Mouse (Mus musculus): ENCODE measurements around the gene Slc7a4.
"Not testable (repeated sequence)": the region's sequence is repeated elsewhere in the genome, so short reads cannot be mapped to it uniquely, and the experiment has no call there.

Slc7a4 gene

DNA sequence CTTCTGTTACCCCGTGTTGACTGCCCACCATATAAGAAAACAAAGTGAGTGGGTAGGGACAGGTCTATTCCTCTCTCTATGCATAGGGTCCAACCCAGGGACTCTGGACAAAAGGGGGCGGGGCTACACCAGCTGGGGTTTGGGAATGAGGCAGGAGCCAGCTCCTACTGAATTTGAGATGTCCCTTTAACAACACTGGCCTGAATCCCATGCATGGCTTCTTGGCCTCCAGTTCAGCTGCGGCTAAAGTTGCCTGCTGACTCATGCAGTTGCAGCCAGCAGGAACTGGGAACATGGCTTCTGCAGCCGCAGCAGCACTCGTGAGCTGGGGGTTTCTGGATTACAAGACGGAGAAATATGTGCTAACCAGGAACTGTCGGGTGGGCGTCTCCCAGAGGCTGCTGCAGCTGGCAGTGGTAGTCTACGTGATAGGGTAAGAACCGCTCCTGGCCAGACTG, 21.2 kb downstream of the Slc7a4 start, which contains the start of gene P2rx6:
TSS of gene P2rx6 (plus strand) at position 135 of the 458 bp plus-strand sequence.
- peak in 1 of 2 experiments; percentile 20 for DNase-seq

DNA sequence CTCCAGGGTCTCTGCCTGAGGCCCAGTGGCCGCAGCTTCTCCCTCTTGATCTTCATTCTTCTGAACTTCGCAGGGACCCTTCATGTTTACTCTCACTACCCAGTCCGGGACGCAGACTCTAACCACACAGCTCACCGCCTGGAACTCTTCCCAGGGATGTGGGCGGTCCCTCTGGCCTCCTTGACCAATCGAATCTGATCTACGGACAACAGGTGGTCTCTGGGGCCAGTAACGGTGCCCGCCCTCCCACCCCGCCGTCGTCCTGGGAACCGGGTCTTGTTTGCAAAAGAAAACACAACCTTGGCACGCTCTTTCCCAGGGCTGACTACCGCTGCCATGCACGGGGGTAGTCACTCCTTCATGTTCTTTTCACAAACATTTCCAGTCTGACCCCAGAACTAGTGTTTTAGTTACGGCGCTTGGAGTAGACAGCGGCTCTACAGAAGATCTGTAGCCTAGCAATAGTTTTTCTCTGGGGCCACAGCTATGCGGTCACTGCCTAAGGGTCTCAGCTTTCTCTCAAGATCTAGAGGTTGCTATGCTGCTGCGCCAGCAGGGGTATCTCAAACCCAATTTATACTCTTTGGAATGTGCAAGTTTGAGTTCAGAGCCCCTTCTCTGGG, 21.8 kb downstream of the Slc7a4 start, which contains the start of gene Lrrc74b:
TSS of gene Lrrc74b (minus strand) at position 120 of the 623 bp plus-strand sequence.
- DNase-seq, result peak in 1 of 2 experiments; percentile 47

DNA sequence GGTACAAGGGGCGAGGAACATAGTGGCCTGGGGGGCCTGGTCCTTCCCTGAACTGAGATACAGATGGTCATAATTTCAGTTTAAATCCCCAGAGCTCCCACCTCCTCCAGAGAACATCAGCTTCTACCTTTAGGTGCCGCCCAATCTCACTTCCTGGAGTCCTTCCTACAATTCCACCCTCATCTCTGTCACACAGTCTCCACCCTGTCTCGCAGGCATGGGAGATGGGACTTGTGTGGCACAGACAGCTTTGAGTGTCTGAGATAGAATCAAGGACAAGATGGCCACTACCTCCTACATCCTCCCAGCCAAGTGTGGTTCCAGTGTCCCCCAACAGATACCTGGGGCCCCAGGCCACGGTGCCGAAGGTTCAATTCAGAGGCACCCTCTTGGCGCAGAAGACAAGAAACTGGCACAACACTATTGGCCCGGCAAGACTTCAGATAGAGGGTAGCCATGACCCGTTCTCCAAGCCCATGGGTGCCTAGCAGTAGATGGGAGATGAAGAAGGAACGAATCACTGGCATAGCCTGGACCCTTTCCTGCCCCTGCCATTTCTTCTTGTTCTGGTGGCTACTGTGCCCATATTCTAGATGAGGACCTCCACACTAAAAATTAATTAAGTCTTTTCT, 23.5 kb downstream of the Slc7a4 start:
- DNase-seq, result no peak

DNA sequence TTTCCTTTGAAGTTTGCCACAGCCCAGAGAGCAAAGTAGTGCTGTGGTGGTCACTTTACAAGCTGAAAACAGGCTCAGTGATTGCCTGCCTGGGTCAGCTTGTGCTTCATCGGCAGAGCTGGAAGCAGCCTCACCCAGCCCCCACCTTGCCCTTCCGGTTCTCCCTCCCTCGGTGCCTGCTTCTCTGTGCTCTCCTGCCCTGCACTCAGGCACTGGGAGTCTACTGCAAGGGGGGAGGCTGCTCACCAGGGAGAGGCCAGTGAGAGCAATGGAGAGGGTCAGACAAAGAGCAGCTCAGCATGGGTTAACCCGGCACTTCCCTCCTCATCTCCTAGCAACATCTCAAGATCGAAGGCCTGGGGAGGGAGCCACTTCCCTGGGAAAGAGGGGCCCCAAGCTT, 24.2 kb downstream of the Slc7a4 start:
- DNase-seq, result no peak

DNA sequence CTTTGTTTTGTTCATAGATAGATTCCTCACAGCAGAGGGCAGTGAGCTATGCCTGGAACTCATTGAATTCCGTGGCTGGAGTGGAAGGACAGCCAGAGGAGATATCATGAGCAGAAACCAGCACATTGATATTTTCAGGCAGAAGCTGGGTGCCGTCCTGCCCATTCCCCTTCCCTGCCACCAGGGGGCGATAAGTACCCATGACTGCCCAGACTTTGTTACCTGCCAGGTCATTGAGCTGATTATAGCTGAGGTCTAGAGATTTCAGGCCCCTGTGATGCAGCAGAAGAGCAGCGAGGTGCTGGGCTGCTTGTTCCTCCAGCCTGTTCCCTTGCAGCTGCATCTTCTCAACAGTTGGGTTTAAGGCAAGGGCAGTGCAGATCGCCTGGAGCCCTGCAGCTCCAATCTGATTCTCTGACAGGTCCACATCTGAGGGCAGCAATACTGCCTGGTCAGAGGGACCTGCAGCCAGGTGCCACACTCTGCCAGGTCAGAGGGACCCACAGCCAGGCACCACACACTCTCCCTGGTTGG, 25.0 kb downstream of the Slc7a4 start:
- DNase-seq, result peak; percentile 82 to 83

DNA sequence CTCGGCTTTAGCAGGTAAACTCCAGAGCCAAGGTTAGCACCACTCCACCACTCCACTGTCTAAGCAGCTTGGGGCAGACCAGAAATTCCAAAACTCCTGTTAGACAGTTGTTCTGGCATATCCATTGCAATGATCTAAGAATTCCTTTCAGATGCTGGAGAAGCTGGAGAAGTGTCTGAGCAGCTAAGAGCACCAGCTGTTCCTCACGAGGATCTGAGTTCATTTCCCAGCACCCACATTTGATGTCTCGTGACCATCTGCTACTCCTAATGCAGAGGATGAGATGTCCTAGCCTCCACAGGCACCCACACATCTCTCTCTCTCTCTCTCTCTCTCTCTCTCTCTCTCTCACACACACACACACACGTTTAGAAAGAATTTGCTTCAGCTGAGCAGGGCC, 26.1 kb downstream of the Slc7a4 start:
- DNase-seq, result no peak

DNA sequence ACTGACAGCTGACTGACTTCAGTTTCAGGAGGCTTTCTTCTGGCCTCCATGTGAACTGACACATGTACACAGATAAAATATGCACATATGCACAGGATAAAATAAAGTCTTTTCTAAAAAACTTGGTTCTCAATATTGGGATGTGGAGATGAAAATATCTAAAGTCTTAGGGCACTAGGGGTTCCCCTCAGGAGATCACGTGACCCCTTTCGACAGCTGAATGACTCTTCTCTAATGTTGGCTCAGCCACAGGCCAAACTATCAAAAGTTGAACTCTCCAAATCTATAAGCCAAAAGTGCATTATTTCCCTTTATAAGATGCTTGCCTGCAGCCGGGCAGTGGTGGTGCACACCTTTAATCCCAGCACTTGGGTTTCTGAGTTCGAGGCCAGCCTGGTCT, 26.8 kb downstream of the Slc7a4 start:
- no peak for DNase-seq

DNA sequence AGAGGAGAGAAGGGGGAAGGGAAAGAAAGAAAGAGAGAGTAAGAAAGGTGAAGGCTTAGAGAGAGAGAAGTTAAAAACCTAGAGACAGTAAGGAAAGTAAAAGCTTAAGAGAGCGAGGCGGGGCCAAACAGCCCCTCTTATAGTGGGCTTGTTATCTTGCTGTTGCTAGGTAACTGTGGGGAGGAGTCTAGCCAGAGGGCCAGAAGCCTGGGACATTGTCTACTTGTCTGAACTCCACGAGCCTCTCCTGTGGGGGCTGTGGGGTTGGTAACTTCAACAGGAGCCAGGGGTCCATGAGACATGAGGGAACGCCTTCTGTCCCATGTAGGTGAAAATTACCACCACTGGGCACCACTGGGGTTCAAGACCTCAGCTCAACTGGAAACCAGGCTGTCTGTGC, 28.3 kb downstream of the Slc7a4 start:
- not testable (repeated sequence) for DNase-seq

DNA sequence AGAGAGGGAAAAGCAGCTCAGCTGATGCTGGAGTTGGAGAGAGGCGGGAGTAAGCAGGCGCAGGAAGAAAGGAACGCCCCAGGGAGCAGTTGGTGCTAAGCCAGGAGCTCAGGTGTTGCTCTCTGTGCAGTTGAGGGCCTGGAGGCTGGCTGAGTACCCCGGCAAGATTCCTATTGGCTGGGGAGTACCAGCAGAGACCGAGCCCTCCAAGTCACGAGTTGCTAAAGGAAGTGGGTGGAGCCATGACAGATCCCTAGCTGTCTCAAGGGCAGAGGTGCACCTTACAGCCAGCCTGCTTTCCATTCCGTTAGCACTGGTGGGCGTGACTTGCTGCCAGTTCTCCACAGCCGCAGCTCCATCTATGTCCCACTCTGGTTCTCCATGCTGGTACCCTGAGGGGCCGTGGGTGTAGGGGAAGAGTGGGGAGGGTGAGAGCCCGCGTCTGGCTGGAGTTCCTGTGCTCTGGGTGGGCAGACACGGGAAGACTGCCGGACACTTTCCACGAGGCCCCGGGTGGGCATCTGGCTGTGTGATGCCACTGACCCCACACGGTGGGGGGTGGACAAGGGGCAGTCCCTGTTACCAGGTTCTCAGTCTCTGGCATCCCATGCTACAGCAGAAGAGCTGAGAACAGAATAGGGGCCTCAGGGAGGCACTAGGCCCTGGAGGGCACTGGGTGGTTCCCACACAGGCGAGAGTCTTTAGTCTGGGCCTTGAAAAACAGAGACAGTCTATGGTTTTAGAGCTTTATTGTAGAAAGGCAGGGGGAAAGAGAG, 28.9 kb downstream of the Slc7a4 start:
- DNase-seq, result peak in 1 of 2 experiments; percentile 27

DNA sequence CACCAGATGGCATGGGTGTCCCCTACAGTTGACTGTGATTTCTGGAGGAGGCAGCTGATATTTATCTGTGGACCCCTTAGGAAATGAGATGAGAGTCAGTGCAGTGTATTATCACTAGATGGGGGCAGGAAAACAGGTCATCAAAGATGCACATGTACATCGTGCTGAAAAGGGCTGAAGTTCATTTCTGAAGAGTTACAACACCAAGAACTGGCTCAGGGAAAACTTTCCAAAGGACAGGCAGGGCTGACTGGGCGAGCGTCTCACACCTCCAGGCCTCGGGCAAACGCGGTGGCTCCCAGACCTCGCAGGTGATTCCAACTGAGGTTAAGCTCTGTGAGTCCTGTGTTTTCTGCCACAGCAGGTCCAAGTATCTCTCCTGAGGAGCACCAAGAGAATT, 30.2 kb downstream of the Slc7a4 start:
- no peak for DNase-seq

DNA sequence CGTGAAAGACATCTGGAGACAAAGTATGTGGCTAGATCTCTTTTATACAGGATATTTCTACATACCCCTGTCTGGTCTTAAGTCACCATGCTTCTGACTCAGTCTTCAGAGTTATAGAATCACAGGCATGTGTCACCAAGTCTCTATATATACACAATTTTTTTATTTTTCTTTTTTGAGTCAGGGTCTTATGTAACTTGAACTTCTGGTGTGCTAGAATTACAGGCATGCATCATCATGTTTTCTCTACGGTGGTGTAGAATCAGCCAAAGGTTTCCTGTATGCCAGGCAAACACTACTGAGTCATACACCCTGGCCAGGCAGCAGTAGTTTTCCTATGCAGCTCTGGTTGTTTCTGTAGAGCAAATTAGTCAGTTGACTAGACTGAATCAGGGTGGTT, 40.4 kb downstream of the Slc7a4 start:
- DNase-seq, result no peak

DNA sequence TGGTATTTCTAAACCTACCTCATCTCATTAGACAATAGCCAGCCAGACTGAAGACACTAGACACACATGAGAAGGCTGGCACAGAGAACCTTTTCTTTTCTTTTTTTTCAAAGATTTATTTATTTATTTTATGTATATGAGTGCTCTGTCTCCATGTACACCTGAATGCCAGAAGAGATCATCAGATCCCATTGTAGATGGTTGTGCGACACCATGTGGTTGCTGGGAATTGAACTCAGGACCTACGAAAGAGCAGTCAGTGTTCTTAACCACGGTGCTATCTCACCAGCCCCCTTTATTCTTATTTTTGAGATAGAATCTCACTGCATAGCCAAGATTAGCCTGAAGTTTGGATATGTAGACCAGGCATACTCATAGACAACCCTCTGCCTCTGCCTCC, 46.4 kb downstream of the Slc7a4 start:
- peak in 1 of 2 experiments; percentile 57 for DNase-seq

DNA sequence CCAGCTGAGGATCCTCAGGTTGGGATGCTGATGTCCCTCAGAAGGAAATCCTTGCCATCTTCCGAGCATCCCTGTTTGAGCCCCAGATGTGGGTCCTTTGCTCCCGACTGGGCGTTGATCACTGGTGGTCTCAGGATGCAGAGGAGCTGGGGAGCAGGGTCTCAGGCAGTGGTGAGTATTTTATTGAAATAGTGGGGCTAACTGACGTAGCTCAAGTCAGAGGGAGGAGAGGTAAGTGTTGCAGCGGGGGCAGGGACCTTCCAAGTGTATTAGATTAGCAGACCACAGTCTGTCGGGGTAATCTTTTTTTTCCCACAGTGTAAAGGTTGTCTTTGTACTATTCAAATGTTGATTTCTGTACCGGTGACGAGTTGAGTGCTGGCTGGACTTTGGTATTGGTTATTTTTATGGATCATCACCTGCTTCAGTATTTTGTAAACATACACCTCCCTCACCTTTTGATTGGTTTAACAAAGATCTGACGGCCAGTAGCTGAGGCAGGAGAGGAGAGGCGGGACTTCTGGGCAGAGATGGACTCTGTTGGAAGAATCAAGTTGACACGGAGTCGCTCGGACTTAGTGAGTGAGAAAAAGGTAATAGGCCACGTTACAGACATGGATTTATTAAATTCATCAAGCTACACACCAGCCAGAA, 50.2 kb downstream of the Slc7a4 start:
- DNase-seq, result no peak

DNA sequence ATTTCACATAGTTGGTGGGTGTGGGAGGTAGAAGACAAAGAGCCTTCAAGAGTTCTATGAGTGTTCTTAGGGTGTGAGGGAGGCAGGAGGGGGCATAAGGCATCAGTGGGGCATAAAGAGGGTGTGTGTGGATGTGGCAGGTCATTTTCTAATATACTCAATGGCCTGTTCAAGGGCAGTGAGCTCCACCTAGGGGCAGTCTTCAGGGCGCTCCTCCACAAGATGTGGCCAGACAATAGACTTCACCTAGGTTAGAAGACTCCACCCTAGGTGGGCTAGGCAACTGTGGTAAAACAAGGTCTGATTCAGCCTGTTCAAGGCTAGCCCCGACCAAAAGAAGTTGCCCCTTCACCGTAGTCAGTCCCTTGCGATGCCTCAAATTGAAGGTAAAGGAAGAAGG, 50.7 kb downstream of the Slc7a4 start:
- DNase-seq, result peak; percentile 37 to 63

DNA sequence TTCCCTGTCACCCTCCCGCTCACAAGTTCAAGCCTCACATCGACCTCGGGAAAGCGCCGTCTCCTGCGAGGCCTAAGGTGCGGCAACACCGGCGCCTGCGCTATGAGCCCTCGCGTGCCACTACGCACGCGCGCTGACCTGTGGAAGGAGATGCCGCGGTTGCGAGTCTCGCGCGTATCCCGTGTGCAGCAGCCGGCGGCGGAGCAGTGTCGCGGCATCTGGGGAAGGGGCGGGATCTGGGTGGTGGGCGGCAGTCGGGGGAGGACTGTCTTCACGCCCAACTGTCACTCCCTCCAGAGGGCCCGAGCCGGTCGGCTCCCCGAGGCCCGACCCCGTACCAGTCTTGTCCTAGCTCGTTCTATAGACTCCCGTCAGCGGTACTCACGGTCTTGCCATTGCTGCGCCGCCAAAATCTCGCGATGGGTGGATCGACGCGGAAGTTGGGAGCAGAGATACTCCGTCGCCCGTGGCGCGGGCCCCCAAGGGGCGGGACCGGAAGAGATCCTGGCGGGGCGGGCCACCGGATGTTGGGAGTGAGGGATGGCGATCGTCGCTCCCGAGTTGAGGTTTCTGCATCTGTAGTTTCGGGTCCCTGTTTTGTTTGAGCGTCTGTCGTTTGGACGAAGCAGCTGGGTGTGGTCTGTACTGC, 52.2 kb downstream of the Slc7a4 start, which contains the start of gene Thap7:
TSS of gene Thap7 (minus strand) at position 497 of the 649 bp plus-strand sequence.
- peak; percentile 97 to 98 for DNase-seq

DNA sequence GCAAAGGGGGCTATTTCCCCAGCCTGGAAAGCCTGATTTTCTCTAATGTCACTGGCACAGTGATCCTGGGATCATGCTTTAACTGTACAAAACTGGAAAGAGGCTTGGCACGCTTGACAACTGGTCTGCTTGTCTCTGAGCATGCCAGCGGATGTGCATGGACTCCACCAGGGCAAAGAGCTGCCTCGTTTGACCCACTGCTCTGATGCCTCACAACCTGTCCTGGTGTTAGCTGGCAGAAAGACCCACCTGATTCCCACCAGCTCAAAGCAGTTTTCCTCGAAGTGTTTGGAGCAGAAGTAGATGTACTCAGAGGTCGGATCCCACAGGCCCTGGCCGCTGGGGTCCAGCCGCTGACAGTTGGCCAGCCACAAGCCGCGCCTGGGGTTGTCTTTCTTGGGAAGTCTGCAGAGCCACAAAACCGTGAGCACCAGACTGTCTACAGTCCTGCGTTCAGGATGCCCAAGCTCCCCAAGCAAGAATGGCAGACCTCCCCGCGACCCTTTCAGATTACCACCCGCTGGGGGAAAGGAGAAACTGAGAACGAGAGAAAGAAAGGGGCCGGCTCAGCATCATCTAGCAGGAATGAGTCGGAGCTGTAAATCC, 52.9 kb downstream of the Slc7a4 start:
- peak in 1 of 2 experiments; percentile 52 for DNase-seq

DNA sequence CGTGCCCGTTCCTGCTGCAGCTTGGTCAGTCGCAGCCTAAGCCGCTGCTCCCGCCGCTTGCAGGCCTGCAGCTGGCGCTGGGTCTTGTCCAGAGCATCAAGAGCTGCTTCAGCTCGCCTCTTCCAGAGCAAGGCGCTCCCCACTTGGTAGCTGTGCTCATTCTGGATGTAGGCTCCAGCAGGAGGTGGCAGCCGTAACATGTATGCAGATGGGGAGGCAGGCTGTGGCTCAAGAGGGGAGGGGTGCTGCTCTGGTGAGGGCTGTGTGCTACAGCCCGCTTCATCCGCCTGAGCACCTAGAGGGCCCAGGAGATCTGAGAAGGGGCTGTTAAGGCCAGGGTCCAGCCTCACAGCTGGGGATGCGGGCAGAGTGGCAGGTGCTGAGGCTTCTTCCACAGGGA, 54.7 kb downstream of the Slc7a4 start:
- DNase-seq, result no peak

DNA sequence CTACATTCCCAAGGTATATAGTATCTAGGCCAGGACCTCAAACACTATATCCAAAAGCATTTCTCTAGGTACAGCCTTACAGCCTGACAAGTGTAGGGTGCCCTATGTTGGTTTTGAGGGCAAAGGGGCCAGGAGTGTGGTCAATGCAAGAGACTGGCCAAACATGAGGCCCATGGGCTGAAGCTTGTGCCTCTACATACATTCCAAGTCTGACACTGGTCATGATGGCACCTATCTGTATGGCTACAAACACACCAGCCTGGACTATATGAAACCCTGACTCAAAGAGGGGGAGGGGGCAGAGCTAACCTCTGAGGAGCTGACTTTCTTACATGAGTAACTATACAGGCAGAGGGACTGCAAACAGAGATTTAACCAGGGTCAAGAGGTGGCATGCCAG, 55.4 kb downstream of the Slc7a4 start:
- no peak for DNase-seq

DNA sequence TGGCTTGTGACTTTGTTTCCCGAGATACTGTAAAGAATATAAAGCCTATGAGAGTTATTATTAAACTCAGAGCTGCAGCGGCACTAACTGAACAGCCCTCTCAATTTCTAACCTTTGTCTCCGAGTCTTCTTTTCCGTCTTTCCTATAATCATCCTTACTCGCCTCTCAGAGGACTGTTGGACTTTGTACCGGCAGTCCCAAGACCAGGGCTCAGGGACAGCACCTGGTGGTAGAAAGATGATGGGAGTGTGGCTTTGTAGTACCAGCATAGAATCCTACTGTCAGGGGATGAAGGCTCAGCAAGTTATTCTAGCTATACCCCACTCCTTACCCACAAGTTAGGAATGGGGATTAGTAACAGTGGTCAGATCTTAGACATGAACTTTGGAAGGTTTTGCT, 56.8 kb downstream of the Slc7a4 start:
- DNase-seq, result no peak

DNA sequence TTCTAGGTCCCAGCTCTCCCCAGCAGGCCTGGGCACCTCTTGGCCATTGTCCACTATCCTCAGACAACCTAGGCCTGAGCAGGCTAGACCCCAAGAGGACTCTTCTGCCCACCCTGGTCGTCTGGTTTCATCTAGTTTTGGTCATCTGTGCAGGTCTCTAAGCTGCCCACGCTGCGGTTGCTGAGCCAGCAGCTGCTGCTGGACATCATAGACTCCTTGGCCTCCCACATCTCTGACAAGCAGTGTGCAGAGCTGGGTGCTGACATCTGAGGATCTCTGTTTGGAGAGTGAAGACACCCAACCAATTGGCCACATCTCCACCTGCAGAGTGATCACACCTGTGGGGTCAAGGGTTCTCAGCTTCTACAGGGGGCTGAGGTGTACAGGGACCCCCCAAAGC, 57.5 kb downstream of the Slc7a4 start:
- no peak for DNase-seq

DNA sequence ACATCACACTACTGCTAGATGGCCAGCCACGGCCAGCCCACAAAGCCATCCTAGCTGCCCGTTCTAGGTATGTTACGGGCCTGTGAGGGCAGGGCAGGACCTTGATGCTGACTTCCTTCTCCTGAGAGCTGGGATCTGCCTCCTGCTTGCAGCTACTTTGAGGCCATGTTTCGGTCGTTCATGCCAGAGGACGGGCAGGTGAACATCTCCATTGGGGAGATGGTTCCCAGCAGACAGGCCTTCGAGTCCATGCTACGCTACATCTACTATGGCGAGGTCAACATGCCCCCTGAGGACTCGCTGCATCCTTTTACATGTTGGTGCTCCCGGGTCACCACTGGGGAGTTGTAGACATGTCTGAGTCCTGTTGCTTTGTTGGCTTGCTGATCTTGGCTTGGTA, 58.9 kb downstream of the Slc7a4 start:
- no peak for DNase-seq
